Mouse (Mus musculus) kidney, adult 2 months (tissue): Measurements from ENCODE around the gene Kcnk10. TPM values are rescaled to one million over a fixed set of nuclear protein-coding genes. Genes with fewer than 3 reads are reported as not detected.

ENCODE experiments used
- DNase-seq: peaks from one replicate; pipeline ENCODE4 v3.0.0; 2021
- H3K27ac ChIP-seq: fragments of 200-500 bp; 2 replicates; pipeline ENCODE4 v1.5.1; 2012; ENCODE audit warnings: low read depth, low read length, control low read depth, inconsistent platforms; ENCODE audit not compliant: insufficient read depth
- H3K27me3 ChIP-seq: fragments of 200-500 bp; replicated peaks from 2 replicates; pipeline ENCODE4 v1.6.1; 2012; ENCODE audit warnings: mild to moderate bottlenecking, moderate library complexity, low read length, inconsistent platforms; ENCODE audit not compliant: control insufficient read depth, insufficient read depth
- H3K36me3 ChIP-seq: fragments of 200-500 bp; 2 replicates; pipeline ENCODE4 v1.6.1; 2012; ENCODE audit warnings: mild to moderate bottlenecking, moderate library complexity, low read length, inconsistent platforms; ENCODE audit not compliant: control insufficient read depth, insufficient read depth
- H3K4me1 ChIP-seq: fragments of 200-500 bp; 2 replicates; pipeline ENCODE4 v1.6.1; 2011; ENCODE audit warnings: low read length; ENCODE audit not compliant: control insufficient read depth, insufficient read depth
- H3K4me3 ChIP-seq: fragments of 200-500 bp; 2 replicates; pipeline ENCODE4 v1.5.1; 2011; ENCODE audit warnings: mild to moderate bottlenecking, low read depth, low read length, control low read depth; ENCODE audit not compliant: insufficient read depth
- CTCF ChIP-seq: fragments of 200-500 bp; conservative IDR thresholded peaks from 2 replicates; pipeline ENCODE4 v1.5.1; 2011; ENCODE audit warnings: low read depth, mild to moderate bottlenecking, control low read depth, low read length, moderate library complexity, mixed read lengths; ENCODE audit not compliant: insufficient read depth, insufficient read length
- POLR2A ChIP-seq: fragments of 200-500 bp; IDR thresholded peaks from one replicate; pipeline ENCODE4 v1.6.1; 2011; ENCODE audit warnings: low read depth, low read length, control low read depth
- WGBS: fragments of 180-500 bp; shearing (Covaris S2); methylation state at CpG from one replicate; pipeline ENCODE4 v1.1.7; 2018; 5-methylcytosine and 5-hydroxymethylcytosine counted together
- polyA plus RNA-seq: library from polyadenylated mRNA; depleted of rRNA; stranded (reverse); fragments of >200 nt; gene quantifications from 2 replicates; pipeline ENCODE4 v1.2.3, GENCODE M21; 2012

The Kcnk10 gene
- polyA plus RNA-seq, 1 experiment = 0.06 TPM

- no peaks in the 10 kb centered on the region for H3K4me1 ChIP-seq
- WGBS = 32% methylated on average over 3 of the region's 3 CpGs
- no peak for TF ChIP-seq POLR2A
- no peak overlapping the region for H3K27ac ChIP-seq
- H3K27me3 ChIP-seq = no peaks in the 10 kb centered on the region
- DNase-seq = no peak
- no peak overlapping the region for H3K4me3 ChIP-seq
- no peaks in the 10 kb centered on the region for H3K36me3 ChIP-seq
These were observed 7.2 kb upstream of the Kcnk10 start for GRCm38 (mm10) chr12:98585302-98585701.

GRCm38 (mm10) chr12:98575942-98576550 is 2.1 kb downstream of the Kcnk10 start:
- Histone ChIP-seq H3K36me3 (no peaks in the 10 kb centered on the region), H3K4me1 (no peaks in the 10 kb centered on the region), H3K27me3 (no peaks in the 10 kb centered on the region), H3K27ac (no peak overlapping the region), H3K4me3 (no peak overlapping the region)
- no peak for DNase-seq
- TF ChIP-seq POLR2A = no peak
- TF ChIP-seq CTCF = no peak
- 76% methylated on average over 8 of the region's 8 CpGs for WGBS

- no peaks in the 10 kb centered on the region for H3K27me3 ChIP-seq
- DNase-seq = no peak
- H3K4me3 ChIP-seq = no peak overlapping the region
- no peak for TF ChIP-seq POLR2A
- TF ChIP-seq CTCF = no peak
- H3K36me3 ChIP-seq = no peaks in the 10 kb centered on the region
- no peaks in the 10 kb centered on the region for H3K4me1 ChIP-seq
- 16% methylated on average over 17 of the region's 17 CpGs for WGBS
- H3K27ac ChIP-seq = no peak overlapping the region
These were observed 2.8 kb downstream of the Kcnk10 start for GRCm38 (mm10) chr12:98575195-98575887.

- no peak for TF ChIP-seq POLR2A
- no peak for TF ChIP-seq CTCF
- H3K27ac ChIP-seq = no peak overlapping the region
- under 1% methylated on average over 83 of the region's 84 CpGs for WGBS
- H3K36me3 ChIP-seq = no peaks in the 10 kb centered on the region
- peak; percentile 10 for DNase-seq
- H3K27me3 ChIP-seq = no peaks in the 10 kb centered on the region
- H3K4me3 ChIP-seq = peak overlapping the region; percentile 5; the same call in 1 of the 2 replicates
- no peaks in the 10 kb centered on the region for H3K4me1 ChIP-seq
These were observed 3.5 kb downstream of the Kcnk10 start for GRCm38 (mm10) chr12:98574353-98575194.

- no peak for DNase-seq
- no peak overlapping the region for H3K27ac ChIP-seq
- no peaks in the 10 kb centered on the region for H3K4me1 ChIP-seq
- H3K27me3 ChIP-seq = no peaks in the 10 kb centered on the region
- TF ChIP-seq CTCF (no peak), POLR2A (no peak)
- WGBS = 19% methylated on average over 25 of the region's 25 CpGs
- H3K4me3 ChIP-seq = no peak overlapping the region
- H3K36me3 ChIP-seq = no peaks in the 10 kb centered on the region
These were observed 4.5 kb downstream of the Kcnk10 start for GRCm38 (mm10) chr12:98573317-98574270.

DNA sequence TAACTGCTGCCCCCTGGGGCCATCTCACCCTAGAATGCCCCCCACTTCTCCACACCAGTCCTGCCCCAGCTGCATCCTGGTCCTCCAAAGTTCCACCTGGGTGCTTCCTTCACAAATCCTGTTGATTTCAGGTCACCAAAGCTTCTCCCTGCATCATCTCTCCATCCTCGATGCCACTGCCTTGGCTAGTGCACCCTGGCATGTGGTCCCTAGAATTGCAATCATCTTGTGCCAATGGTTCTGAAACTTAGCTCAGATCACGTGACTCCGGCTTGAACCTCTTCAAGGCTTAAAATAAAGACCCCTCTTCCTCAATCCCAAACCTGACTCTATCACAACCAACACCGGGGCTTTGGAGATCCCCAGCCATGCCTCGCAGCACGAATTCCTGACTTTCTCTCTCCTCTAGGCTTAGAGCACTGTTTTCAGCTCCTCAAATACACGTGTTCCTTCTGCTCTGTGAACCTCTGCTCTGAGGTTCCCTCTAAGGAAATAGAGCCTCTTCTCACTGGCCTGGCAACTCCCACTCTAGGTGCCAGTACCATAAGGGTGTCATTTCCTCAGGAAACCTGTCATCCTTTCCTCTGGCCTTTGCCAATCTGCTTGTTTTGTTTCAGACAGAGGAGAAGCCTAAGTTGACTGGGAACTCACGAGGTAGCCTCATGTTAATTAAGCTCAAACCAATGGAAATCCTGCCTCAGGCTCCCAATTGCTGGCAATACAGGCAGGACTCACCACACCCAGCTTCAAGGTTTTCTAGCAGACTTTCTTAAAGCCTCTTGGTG is 6.0 kb downstream of the Kcnk10 start:
- Histone ChIP-seq H3K27ac (no peak overlapping the region), H3K27me3 (no peaks in the 10 kb centered on the region), H3K36me3 (no peaks in the 10 kb centered on the region), H3K4me1 (no peaks in the 10 kb centered on the region), H3K4me3 (no peak overlapping the region)
- no peak for DNase-seq
- TF ChIP-seq CTCF (no peak), POLR2A (no peak)
- WGBS = 38% methylated on average over 8 of the region's 8 CpGs
